Mouse (Mus musculus) liver, adult 2 months (tissue): ENCODE results near the gene Frrs1l.

Experiments used
- CTCF ChIP-seq: fragments of 200-500 bp; IDR thresholded peaks from 2 replicates; pipeline ENCODE4 v1.5.1; 2011; ENCODE audit warnings: low read depth, low read length, control low read depth
- POLR2A ChIP-seq: fragments of 200-500 bp; IDR thresholded peaks from 2 replicates; pipeline ENCODE4 v1.6.1; 2011; ENCODE audit warnings: low read length, control low read depth; ENCODE audit not compliant: insufficient read depth; ENCODE audit errors: extremely low read depth

DNA sequence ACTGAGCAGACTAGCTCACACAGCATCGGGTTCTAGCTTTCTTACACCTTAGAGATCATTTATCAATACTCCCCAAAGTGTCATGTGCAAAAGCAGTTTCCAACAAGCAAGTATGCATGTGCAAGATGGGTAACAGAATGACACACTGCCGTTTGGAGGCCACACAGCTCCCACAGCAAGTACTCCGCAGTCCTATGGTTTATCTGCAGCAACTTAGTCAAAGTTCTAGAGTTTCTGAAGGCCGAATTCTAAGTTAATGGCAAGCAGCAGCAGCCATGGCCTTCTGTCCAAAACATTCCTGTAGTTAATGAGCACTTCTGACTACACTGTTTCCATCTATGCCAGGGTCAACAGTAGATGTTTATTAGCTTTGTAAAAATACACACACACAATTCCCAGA, 63.2 kb downstream of the Frrs1l start:
- TF ChIP-seq CTCF (no peak), POLR2A (no peak)
